Mouse (Mus musculus) forebrain, embryonic 10.5 days (tissue): ENCODE results near the gene H3f3a. TPM values are rescaled to one million over a fixed set of nuclear protein-coding genes. Genes with fewer than 3 reads are reported as not detected.
"Not testable (repeated sequence)": the region's sequence is repeated elsewhere in the genome, so short reads cannot be mapped to it uniquely, and the experiment has no call there.

Experiments used
- DNase-seq: peaks from one replicate; pipeline ENCODE4 v3.0.0-alpha.2; 2017; ENCODE audit warnings: low spot score; ENCODE audit errors: extremely low spot score
- H3K27ac ChIP-seq: fragments of 300-500 bp; sonication (generic); 2 replicates; pipeline ENCODE4 v1.5.1; 2016; ENCODE audit warnings: mild to moderate bottlenecking
- H3K27me3 ChIP-seq: fragments of 300-500 bp; sonication (generic); 2 replicates; pipeline ENCODE4 v1.6.1; 2016; ENCODE audit warnings: mild to moderate bottlenecking; ENCODE audit not compliant: poor library complexity, severe bottlenecking
- H3K36me3 ChIP-seq: fragments of 300-500 bp; sonication (generic); replicated peaks from 2 replicates; pipeline ENCODE4 v1.6.1; 2016; ENCODE audit warnings: mild to moderate bottlenecking, moderate library complexity
- H3K4me1 ChIP-seq: fragments of 300-500 bp; sonication (generic); 2 replicates; pipeline ENCODE4 v1.6.1; 2016
- H3K4me3 ChIP-seq: fragments of 300-500 bp; sonication (generic); 2 replicates; pipeline ENCODE4 v1.5.1; 2016; ENCODE audit warnings: mild to moderate bottlenecking, moderate library complexity
- H3K9me3 ChIP-seq: fragments of 300-500 bp; sonication (generic); 2 replicates; pipeline ENCODE4 v1.6.1; 2016; ENCODE audit warnings: mild to moderate bottlenecking, moderate library complexity
- WGBS: fragments of 180-500 bp; shearing (Covaris S2); methylation state at CpG from one replicate; pipeline ENCODE4 v1.1.7; 2016; 5-methylcytosine and 5-hydroxymethylcytosine counted together
- polyA plus RNA-seq: library from polyadenylated mRNA; unstranded; fragments of >200 nt; fragmentation: Nextera tagmentation; extraction: Ambion mirVana; gene quantifications from 2 replicates; pipeline ENCODE4 v1.2.1, GENCODE M21; 2016

The H3f3a gene
- polyA plus RNA-seq, 1 experiment from 2014 or later = 2,659 TPM

DNA sequence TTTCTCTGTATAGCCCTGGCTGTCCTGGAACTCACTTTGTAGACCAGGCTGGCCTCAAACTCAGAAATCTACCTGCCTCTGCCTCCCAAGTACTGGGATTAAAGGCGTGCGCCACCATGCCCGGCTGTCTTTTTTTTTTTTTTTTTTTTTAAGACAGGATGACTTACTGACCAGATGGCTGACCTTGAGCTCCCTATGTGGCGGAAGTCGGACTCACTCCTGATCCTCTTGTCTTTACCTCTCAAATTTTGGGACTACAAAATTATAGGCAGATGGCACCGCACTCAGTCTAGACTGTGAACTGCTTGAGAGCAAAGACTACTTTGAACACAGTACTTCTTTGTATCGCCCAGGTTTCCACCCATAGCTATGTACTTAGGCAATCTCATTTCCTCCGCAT, 22.7 kb upstream of the H3f3a start:
- not testable (repeated sequence) for DNase-seq, H3K36me3 ChIP-seq, H3K4me3 ChIP-seq, H3K27me3 ChIP-seq, H3K27ac ChIP-seq, H3K4me1 ChIP-seq, H3K9me3 ChIP-seq
- 92% methylated on average over 8 of the region's 8 CpGs for WGBS

DNA sequence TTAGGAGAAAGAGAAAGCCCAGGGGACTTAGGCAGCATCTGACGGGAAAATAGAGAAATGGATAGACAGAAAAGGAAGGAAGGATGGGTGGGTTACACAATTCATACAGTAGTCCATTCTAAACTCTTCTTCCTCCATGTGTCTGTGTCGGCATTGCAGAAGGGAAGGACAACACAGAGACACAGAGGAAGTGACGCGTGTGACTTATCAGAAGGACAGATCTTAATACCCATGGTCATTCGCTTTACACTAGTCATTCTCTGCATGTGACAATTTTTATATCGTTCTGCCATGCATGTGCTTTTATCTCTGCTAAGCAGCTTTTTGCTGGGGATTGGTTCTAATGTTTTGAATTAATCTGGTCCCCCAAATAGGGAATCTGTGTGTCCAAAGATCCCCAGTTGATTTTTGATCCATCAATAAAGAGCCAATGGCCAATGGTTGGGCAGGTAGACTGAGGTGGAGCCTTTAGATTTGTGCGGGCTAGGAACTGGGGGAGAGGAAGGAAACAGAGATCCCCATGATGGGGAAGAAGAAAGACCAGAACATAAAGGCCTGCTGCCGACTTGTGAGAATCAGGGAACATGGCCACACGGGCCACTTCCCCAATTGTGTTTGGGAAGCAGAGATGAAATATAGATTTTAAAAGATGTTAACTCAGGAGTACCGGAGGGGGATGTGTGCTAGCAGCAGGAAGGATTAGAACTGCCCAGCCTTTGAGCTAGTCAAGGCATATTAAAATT, 21.7 kb upstream of the H3f3a start:
- Histone ChIP-seq H3K27ac (no peak overlapping the region), H3K9me3 (no peaks in the 10 kb centered on the region), H3K36me3 (no peaks in the 10 kb centered on the region), H3K27me3 (no peaks in the 10 kb centered on the region), H3K4me3 (no peak overlapping the region), H3K4me1 (no peaks in the 10 kb centered on the region)
- DNase-seq = no peak
- 89% methylated on average over 10 of the region's 10 CpGs for WGBS

DNA sequence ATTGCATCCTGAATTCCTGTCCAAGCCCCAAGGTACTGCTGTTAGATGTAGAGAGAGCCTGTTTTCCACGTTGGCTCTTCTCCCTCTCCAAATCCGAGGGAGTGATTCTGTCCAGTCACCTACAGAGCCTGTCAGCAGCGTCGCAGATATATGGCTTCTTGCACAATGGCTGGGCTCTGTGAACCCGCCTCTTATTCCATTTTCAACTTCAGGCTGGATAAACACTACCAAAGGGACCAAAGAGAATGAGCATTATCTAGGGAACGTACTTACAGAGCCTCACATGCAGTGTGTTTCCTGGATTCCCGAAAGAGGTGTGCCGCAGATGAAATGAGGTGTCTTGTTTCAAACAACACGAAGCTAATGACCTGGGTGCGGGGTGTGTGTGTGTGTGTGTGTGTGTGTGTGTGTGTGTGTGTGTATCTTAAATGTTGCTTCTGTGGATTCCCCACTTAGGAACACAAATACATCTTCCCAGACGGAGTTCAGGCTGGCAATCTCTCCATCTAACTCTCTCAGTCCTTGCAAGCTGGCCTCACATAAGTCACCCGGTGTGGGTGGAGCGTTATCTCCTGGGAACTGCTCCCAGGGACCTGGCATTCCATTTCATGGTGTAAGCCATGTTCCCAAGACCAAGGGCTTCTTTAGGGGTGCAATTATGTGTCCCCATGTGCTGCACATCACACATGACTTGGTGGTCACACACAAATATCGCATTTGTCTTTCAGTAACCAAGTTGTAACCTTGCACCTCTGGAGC, 17.0 kb upstream of the H3f3a start:
- H3K27ac ChIP-seq = no peak overlapping the region
- no peak for DNase-seq
- no peaks in the 10 kb centered on the region for H3K27me3 ChIP-seq
- H3K4me3 ChIP-seq = no peak overlapping the region
- 72% methylated on average over 14 of the region's 14 CpGs for WGBS
- H3K36me3 ChIP-seq = no peaks in the 10 kb centered on the region
- no peaks in the 10 kb centered on the region for H3K9me3 ChIP-seq
- 0 out of 2 replicates have a peak, but pooled peaks cover 5% of the 10 kb centered on the region for H3K4me1 ChIP-seq

DNA sequence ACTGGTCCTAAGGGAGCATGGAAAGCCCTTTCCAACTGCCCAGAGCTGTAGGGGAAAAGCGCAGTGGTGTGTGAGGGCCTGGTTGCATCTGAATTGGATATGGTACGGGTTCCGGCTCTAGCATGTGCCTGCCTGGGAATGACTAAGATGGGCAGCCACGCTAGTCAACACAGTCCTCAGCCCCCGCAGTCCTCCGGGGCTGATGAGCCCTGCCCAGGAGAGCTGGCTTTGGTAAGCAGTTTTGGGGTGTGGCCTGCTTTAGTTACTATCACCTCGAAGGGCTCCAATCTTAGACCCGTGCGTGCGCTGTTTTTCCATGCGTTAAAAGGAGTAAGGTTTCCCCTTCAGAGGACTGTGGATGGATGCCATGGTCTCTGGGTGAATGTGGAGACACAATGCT, 16.4 kb upstream of the H3f3a start:
- Histone ChIP-seq H3K27me3 (no peaks in the 10 kb centered on the region), H3K4me1 (0 out of 2 replicates have a peak, but pooled peaks cover 5% of the 10 kb centered on the region), H3K36me3 (no peaks in the 10 kb centered on the region), H3K27ac (no peak overlapping the region), H3K4me3 (no peak overlapping the region), H3K9me3 (no peaks in the 10 kb centered on the region)
- DNase-seq = no peak
- 91% methylated on average over 11 of the region's 11 CpGs for WGBS

DNA sequence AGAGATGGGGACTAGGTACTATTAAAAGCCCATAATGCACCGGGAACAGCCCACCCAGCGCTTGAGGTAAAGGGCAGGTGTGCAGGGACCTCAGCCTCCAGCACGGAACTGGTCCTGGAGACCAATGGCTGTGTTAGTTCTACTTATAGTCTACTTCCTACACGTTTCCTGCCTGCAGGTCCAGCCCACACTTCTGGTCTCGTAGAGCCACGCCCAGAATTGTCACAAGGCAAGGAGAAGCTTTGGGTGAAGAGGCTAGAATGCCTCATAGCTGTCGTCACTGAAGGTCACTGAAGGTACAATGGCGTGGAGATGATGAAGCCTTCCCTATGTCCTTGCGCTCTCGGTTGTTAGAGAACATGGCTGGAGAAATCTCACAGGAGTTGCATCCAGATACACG, 16.0 kb upstream of the H3f3a start:
- Histone ChIP-seq H3K27me3 (no peaks in the 10 kb centered on the region), H3K9me3 (no peaks in the 10 kb centered on the region), H3K36me3 (no peaks in the 10 kb centered on the region), H3K4me3 (no peak overlapping the region), H3K4me1 (0 out of 2 replicates have a peak, but pooled peaks cover 5% of the 10 kb centered on the region), H3K27ac (no peak overlapping the region)
- WGBS = 86% methylated on average over 11 of the region's 11 CpGs
- no peak for DNase-seq

DNA sequence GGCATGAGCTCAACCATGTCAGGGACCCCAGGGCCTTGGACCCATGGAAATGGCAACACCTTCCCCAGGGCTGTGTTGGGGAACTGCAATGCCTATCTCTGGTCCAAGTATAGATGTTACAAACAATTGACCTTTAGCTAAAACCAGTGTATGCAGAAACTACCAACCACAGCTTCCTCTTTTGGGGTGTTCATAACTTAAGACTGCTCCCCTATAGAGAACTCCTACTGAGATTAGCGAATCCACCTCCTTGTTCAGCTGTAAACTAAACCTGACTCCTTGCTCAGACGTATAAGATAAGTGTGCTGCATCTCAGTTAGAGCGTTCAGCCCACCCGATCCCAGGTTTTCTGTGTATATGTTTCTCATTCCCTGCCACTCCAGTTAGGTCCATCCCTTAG, 12.9 kb upstream of the H3f3a start:
- DNase-seq = no peak
- Histone ChIP-seq H3K4me3 (no peak overlapping the region), H3K27ac (no peak overlapping the region), H3K27me3 (no peaks in the 10 kb centered on the region), H3K9me3 (no peaks in the 10 kb centered on the region), H3K36me3 (no peaks in the 10 kb centered on the region), H3K4me1 (0 out of 2 replicates have a peak, but pooled peaks cover 5% of the 10 kb centered on the region)
- WGBS = 91% methylated on average over 4 of the region's 4 CpGs

DNA sequence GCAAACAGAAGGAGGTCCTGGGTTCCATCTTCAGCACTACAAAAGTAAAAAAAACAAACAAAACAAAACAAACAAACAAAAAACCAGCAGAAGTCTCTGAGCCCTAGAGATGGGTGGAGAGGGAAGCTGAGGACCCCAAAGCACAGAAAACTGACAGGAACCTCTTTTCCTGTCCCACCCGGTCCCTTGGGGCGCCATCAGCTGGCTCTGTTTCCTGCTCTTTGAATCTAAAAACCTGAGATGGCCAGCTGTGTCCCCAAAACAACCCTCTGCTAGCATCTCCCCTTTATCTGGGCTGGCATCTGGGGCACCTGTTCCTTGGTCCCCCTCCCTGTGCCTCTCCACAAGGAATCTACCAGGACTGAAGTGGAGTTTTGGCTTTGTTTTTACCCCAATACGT, 11.0 kb upstream of the H3f3a start:
- DNase-seq = no peak
- no peaks in the 10 kb centered on the region for H3K4me1 ChIP-seq
- H3K27me3 ChIP-seq = no peaks in the 10 kb centered on the region
- no peak overlapping the region for H3K4me3 ChIP-seq
- no peak overlapping the region for H3K27ac ChIP-seq
- H3K36me3 ChIP-seq = no peaks in the 10 kb centered on the region
- H3K9me3 ChIP-seq = no peaks in the 10 kb centered on the region
- WGBS = 88% methylated on average over 3 of the region's 3 CpGs

DNA sequence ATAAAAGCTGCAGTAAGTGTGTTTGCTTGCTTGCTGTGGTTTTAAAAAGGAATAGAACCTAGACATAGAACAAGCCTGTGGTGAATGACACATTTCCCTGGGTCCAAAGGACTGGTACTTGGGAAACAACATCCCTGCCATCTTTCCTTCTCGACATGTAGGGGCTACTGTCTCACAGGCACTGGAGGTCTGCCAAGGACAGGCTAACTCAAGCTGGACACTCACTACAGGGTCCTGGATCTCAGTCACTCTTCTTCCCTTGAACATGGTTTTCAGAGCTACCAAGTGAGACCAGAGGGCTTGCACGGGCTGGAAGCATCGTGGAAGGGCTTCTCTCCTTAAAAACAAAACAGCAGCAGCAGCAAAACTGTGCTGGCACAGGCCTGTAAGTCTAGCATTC, 10.0 kb upstream of the H3f3a start:
- Histone ChIP-seq H3K9me3 (no peaks in the 10 kb centered on the region), H3K27me3 (no peaks in the 10 kb centered on the region), H3K36me3 (no peaks in the 10 kb centered on the region), H3K27ac (no peak overlapping the region), H3K4me1 (no peaks in the 10 kb centered on the region), H3K4me3 (no peak overlapping the region)
- DNase-seq = no peak
- 86% methylated on average over 3 of the region's 3 CpGs for WGBS

DNA sequence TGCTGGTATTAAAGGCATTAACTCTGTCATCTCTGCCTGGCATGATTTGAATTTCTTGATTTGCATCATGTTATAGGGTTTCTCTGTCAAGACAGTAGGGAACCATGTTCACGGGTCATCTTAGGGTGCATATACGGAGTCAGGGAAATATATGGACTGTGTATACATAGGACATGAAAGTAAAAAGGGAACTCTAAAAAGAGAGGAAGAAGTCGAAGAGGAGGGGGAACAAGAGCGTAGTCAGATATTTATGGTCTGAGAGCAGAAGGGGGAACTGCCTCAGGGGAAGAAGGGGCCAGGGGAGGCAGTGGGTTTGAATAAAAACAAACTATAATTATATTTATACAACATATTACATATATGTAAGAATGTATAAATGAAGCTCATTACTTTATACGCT, 8.5 kb upstream of the H3f3a start:
- Histone ChIP-seq H3K9me3 (no peaks in the 10 kb centered on the region), H3K27ac (no peak overlapping the region), H3K4me1 (no peaks in the 10 kb centered on the region), H3K36me3 (no peaks in the 10 kb centered on the region), H3K27me3 (no peaks in the 10 kb centered on the region), H3K4me3 (no peak overlapping the region)
- DNase-seq = no peak
- WGBS = 93% methylated on average over 5 of the region's 5 CpGs

DNA sequence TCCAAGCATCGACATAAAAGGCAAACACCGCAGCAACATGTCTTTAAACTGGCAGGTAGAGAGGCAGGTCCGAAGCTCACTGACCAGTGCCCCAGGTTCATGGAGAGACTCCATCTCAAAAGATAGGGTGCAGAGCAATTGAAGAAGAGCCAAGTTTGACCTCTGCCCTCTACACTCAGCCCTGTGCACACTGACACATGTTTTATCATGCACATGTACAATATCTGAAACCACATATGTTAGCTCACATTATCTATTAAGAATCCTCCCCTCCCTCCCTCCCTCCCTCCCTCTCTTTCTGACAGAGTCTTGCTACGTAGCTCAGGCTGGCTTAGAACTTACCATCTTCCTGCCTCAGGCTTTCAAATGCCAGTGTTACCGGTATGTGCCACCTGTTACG, 7.4 kb upstream of the H3f3a start:
- no peak overlapping the region for H3K27ac ChIP-seq
- H3K9me3 ChIP-seq = no peaks in the 10 kb centered on the region
- 87% methylated on average over 6 of the region's 6 CpGs for WGBS
- no peaks in the 10 kb centered on the region for H3K27me3 ChIP-seq
- no peak overlapping the region for H3K4me3 ChIP-seq
- H3K36me3 ChIP-seq = no peaks in the 10 kb centered on the region
- no peak for DNase-seq
- H3K4me1 ChIP-seq = peaks cover under 1% of the 10 kb centered on the region

DNA sequence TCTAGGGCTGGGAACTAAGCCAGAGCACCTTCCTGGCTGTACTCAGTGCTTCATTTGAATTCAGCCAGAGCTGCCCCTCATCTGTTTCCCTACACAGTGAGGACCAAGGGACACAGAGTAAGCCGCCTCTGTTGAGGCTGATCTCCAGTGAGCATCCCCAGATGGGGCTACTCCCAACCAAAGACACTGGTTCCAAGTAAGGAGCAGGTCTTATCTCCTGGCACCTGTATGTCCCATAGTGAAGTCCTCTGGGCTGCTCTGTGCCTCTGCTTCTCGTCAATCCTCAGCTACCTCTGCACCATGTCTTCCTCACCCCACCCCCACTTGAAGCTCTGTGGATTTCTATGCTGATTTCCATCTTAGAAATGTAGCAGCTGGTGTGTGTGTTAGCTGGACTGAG, 4.3 kb upstream of the H3f3a start:
- Histone ChIP-seq H3K27me3 (no peaks in the 10 kb centered on the region), H3K36me3 (no peaks in the 10 kb centered on the region), H3K9me3 (no peaks in the 10 kb centered on the region), H3K4me3 (no peak overlapping the region), H3K4me1 (peaks cover 26% of the 10 kb centered on the region), H3K27ac (no peak overlapping the region)
- no peak for DNase-seq
- 78% methylated on average over 2 of the region's 2 CpGs for WGBS

DNA sequence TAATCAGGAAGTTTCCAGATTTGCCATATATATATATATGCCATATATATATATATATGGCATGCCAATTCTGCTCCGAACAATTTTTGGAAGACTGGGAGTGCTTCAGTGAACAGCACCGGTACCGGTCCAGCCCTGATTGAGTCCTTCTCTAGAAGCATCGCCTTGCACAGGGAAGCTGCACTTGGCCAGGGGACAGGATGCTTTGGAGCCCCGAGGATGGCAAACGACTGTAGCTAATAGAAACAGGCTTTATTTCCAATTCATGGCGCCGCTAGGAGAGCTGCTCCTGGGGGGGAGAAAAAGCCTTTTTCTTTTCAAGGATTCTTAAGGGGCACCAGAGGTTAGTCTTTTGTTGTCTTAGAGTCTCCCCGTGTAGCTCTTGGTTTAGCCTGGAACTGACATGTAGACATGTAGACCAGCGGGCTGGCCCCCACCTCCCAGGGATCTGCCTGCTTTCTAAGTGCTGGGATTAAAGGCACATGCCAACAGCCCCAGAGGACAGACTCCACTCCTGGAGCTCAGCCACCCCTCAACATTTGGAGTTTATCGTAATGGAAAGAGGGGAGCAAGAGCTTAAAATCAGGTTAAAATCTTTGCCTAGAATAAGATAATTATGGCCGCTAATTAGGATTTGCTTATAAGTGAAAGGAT, 1.8 kb upstream of the H3f3a start:
- Histone ChIP-seq H3K27ac (peak overlapping the region; percentile 52), H3K9me3 (no peaks in the 10 kb centered on the region), H3K4me1 (peaks cover 35% of the 10 kb centered on the region), H3K36me3 (peaks cover 10% of the 10 kb centered on the region), H3K4me3 (peak overlapping the region; percentile 26; the same call in 1 of the 2 replicates), H3K27me3 (no peaks in the 10 kb centered on the region)
- DNase-seq = no peak
- 42% methylated on average over 12 of the region's 12 CpGs for whole genome bisulfite sequencing

DNA sequence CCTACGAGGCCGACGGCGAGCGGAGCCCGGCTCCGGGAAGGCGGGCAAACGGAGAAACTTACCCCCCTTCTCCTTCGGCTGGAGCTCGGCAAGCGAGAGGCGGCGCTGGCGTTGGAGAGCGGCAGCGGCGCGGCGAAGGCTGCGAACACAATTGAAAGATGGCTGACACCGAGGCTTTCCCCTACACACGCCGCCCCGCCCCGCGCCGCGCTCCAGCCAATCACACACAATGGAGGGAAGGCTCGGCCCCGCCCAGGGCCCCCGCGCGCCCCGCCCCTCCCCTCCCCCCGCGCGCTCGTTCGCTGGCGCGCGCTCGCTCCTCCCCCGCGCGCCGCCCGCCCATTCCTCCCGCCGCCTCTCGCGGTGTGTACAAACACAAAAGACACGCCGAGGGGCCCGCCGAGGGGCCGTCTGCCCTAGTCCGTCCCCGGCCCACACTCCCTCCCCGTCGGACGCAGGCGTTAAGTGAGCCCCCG, 296 bp downstream of the H3f3a start:
- H3K27ac ChIP-seq = peak overlapping the region; percentile 98

More for the DNA sequence above, 296 bp downstream of the H3f3a start:
- H3K27me3 ChIP-seq = no peaks in the 10 kb centered on the region
- H3K4me3 ChIP-seq = peak overlapping the region; percentile 96
- H3K9me3 ChIP-seq = no peaks in the 10 kb centered on the region
- peaks cover 44% of the 10 kb centered on the region for H3K4me1 ChIP-seq
- DNase-seq = peak; percentile 97
- WGBS = under 1% methylated on average over 39 of the region's 65 CpGs
- H3K36me3 ChIP-seq = peaks cover 30% of the 10 kb centered on the region
